Mouse (Mus musculus) fibroblast of lung, adult 2 months (primary cell): ENCODE results near the gene Igbp1.

Experiments used
- DNase-seq: peaks from one replicate; pipeline ENCODE4 v3.0.0-alpha.2; 2011; ENCODE audit warnings: low read depth

Gene Igbp1

DNA sequence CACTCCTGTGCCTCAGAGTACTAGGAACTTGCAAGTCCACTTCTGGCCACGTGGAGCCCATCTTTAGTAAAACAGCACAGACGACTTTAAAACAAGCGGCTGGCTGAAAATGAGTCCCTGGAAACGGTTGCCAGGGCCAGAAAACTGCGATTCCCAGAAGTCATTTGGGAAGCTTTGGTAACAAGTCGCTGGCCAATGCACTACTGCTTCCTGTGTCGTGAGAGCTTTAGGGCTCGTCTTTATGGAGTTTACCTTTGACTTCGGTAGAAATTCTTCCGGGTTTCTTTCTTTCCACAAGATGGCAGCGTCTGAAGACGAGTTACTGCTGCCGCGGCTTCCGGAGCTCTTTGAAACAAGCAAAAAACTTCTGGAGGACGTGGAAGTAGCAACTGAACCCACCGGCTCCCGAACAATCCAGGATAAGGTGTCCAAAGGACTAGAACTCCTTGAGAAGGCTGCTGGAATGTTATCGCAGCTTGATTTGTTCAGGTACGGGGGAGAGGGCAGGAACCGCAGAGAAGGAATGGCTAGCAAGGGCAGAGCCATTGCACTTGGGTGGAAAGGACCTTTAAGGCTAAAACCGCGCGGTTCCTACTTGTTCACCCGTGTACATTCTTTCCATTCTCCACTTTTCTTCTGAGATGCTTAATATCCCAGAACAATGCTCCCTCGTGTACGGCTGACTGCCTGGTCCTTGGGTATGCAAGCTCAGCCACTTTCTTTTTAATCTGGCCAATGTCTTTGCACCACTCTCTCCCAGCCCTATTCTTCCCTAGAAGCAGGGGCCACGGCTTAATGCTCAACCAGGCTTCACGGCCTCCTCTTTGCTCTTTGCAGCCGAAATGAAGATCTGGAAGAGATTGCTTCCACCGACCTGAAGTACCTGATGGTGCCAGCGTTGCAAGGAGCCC is at the start of gene Igbp1:
Igbp1 (plus strand) TSS at position 224 of the 911 bp plus-strand sequence.
- DNase-seq: peak; percentile 82

DNA sequence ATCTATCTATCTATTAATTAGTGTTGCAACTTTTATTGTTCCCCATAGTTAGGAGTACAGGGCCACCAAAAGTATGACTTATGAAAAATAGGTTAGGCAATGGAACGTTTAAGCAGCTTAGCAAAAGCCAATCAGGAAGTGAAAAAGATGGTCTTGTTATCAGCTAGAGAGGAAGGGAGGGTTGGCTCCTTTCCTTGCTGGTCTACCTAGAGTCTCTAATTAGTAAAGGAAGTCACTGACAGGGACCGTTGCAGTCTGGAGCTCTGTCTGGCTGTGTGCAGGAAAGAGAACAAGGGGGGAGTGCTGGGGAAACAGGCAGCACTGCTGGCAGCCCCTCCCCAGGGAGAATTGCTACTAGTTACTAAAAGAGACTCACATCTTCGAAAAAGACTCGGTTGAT is 26.0 kb upstream of the Igbp1 start:
- no peak for DNase-seq

DNA sequence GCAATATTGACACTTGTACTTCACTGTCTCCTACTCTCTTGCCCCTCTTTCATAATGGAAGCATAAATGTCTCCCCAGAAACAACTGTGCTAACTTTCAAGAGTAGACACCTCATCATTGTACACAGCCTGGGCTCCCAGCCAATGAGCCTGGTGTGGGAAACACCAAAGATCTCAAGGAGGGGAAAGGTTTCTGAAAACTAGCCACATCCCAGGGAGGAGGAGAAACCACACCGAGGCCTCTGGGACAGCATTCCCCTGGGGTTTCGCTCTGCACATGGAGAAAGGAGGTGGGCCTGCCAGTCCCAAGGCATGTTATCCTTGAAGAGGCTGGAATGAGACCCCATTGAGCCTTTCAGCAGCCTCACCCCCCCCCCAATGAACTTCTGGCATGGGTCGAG is 24.0 kb upstream of the Igbp1 start:
- no peak for DNase-seq

DNA sequence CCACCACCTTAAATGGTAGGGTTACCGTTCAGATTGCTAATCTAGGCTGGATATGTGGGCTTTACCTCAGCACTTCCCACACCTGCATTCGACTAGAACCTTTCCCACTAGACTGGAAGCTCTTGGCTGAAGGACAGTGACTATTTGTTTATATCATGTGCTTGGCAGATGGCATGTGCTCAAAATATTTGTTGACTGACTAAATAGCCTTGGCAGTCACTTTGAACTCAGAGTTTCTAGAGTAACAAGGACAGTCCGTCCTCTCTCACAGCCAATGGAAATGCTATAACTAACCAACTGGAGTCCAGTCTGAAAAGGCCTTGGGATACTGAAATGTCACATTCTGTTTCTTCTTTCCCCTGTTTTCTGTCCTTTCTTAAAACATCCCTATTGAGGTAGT is 22.6 kb upstream of the Igbp1 start:
- no peak for DNase-seq

DNA sequence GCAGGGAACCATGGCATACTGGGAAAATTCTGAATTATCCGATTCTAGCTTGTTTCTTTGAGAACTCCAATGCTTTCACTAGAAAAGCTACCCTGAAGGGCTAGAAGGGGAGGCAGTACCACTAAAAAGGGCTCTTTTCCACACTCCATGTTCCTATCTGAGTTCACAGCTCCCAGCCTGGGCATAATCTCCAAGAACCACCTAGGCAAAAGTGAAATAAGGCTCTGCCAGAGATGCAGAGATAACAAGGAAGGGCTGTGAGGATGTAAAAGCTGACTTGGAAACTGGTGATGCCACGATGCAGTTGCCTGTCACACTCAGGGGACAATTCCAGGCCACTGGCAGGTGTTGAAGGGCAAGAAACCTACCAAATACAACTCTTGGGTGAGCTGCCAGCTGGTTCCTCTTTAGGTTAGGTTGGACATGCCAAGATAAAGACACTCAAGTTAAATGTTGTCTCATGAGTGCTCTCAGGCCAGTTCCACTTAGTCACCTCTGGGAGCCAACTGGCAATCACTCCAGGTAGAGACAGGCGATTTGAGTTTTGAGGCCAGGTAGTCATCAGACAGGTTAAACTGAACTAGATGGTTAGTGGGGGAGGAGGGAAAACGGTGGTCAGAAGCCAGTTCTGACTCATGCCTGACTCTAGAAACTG is 18.4 kb upstream of the Igbp1 start:
- DNase-seq: no peak

DNA sequence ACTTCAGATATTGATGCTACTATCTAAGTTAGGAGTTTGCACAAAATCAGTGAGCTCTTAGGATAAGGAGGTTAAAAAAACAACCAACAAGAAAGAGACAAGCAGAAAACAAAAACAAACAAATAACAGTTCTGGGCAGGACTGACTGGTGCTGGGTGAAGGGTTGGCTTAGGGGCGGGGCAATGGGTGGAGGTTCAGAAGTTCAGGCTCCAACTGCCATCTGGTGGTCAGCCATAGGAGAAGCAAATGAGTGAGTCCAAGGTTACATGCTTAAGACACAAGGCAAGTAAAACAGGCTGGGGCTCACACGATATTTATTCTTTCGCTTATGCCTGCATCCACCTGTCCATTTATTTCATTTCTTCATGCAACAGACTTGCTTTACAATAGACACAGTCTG is 13.8 kb upstream of the Igbp1 start:
- no peak for DNase-seq

DNA sequence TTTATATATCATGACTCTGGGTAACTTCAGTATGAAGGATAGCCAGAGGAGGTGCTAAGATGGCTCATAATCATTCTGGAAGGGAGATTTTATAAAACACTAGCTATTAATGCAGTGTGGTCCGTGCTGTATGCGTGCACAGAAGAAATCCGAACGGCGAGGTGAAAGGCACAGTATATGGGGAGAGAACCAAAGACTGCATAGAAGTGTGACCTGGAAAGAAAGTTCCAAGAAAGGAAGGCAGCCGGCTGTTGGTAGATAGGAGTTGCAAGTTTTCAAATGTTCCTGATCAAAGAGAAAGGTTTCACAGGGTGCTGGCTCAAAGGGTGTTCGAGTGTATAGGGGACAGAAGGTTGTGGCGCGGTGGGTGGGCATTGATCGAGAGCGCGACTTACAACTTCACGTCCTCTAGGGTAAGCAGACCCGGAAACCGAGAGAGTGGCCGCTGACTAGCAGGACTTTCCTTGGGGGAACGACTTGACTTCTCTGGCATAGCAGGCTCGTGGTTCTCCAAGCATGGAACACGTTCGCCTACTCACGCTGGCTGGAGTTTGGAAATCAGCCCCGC is 507 bp upstream of the Igbp1 start:
- DNase-seq: no peak

DNA sequence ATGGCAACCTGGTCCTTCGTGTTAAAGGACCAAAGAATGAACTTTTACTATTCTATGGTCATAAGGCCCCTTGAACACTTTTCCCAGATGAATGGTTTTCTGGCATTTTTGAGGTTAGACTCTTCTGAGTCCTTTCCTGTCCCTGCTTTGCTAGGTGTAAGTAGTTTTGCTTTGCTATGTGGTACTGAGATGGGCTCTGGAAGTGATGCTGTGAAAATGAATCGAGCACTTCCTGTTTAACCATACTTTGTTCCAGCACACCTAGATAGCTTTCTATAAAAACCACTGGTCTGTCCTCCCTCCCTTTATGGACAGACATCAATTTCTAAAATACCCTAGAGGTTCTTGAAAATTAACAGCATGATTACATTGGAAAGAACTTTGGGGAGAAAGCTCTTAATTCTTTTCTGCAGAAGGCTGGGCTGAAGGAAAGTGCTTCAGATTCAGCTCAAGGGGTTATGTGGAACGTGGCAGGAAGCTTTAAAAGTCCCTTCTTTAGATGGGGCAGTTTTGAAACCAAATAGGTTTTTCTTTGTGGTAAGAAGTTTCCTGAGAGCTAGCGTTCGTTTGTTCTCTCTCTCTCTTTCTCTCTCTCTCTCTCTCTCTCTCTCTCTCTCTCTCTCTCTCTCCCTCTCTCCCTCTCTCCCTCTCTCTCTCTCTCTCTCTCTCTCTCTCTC is 10.2 kb downstream of the Igbp1 start:
- DNase-seq: no peak

DNA sequence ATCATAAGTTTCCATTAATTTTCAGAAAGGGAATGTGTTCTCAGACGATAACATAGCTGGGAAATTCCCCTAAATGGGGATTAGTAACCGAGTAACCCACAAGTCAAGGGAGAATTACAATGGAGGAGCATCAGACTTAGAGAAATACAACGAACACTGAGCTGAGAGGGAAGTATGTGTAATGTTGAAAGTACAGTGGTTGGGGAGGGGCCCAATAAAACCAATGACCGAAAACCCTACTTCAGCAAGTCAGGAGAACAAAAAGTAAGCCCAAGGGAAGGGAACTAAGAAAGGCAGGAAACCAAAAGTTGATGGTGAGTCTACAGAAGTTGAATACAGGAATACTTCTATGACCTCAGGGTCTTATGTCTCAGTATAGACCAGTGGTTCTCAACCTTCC is 14.1 kb downstream of the Igbp1 start:
- no peak for DNase-seq

DNA sequence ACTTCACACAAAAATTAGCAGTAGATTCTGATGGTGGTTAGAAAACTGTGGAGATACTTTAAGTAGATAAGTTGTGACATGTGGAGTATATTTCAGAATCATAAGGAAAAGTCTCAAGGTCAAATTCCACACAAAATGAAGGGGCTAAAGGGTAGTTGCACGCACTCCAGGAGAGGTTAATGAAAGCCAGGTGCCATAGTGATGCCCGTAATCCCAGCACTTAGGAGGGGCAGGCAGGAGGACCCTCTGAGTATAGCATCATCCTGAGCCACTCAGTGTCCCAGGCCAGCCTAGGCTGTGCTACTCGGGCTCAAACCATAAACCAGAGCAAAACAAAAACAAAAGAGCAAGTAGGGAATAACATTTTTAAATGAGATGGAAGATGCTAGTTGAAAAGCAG is 15.8 kb downstream of the Igbp1 start:
- DNase-seq: no peak

DNA sequence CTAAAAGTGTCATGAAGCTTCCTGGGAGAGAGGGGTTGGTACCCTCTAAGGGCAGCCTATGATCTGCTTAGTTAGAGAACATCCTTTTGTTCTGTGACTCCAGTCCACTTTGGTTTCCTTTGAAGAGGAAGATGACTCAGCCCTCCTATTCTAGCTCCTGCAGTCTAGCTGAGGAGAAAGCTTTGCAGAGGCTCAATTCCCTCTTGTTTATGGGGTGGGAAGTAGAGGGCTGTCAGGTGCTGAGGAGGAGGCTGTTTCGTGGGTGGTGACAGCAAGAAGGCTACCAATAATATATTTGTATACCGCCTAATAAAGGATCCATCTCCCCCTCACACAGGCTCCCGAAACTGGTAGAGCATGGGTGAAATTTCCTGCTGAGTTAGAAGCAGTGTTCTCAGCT is 22.6 kb downstream of the Igbp1 start:
- DNase-seq: no peak

DNA sequence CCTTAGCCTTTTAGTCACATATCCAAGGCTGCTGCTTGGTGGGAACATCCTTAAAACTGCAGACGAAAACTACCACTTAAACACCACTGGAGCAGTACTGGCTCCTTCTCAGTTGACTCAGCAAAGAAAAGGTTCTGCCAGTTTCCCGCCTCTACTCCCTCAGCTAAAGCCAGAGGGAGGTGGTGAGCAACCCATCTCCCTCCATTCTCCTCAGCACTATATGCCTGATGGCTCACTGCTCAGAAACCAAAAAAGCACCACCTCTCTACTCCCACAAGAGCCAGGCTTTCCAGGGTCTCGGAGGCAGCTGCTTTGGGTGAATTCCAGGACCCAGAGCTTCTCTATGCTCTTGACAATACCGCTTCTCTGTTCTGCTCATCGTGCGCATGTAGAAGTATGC is 23.5 kb downstream of the Igbp1 start:
- DNase-seq: no peak

DNA sequence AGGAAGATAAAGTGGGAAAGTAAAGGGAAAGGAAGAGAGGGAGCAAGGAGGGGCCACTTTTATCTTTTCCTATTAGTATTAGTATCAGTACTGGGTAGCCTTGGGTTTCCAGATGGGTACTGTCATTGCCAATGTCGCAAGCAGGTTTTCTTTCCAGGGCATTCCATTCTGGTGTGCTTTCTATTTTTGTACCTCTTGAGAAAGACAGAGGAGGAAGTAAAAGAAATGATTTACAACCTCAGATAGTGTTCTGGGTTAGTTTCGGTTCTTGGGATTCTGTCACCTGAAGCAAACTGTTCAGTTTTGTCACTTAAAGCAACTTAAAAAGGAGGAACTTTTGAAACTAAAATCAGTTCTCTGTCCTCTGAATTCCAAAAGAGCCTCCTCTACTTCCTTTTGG is 24.4 kb downstream of the Igbp1 start:
- no peak for DNase-seq

DNA sequence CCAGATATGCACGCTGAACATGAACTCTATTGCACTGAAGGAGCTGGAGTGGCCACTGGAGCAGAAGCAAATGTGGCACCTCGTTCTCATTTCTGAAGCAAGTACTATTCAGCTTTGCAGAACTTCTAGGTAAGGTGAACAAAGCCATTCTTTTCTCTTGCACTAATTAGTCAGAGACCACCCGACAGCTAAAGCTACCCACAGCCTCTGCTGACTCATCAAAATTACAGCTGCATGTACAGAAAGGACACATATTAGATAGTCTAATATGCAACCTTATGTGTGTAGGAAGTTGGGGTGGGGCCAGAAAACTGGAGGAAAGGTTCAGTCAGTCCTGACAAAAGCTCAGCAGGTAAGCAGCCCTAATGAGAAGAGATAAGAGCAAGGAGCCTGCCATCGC is 30.4 kb downstream of the Igbp1 start, which contains the start of gene Dgat2l6:
Dgat2l6 (plus strand) TSS at position 368 of the 400 bp plus-strand sequence.
- DNase-seq: no peak

DNA sequence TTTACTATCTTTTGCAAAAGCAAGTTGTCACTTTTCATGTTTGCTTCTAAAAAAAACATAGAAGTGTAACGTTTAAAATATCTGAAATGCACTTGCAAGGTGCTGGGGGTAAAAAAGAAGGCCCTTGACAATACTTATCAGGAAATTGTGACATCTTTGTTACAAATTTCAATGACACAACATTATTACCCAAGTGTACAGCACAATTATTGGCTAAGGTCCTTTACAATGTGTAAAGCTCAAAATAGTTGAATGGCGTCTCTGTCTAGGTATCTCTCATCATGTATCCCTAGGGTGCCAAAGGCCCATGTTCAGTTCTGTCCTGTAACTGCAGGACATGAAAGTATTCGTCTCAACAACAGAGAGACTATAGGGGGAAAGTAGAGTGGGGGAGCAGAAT is 61.9 kb downstream of the Igbp1 start:
- DNase-seq: no peak

DNA sequence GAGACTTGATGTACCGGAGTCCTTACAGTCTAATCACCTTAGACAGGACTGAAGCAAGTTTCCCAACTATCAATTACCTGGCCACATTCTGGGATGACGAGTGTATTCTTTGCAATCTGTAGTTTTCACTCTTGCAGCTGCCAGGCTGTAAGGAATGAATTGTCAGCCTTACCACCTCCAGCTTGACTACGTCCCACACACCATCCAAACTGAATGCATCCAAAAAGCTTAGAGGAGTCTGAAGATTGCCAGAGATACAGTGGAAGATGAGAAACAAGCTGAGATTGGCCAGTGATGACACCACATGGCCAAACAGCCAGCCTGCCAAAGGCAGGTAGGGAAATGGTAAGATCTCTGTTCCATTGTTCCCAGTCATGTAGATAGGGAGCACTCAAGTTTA is 71.6 kb downstream of the Igbp1 start:
- no peak for DNase-seq
